Mouse (Mus musculus) right cerebral cortex, postnatal 25 days (tissue): ENCODE data around the gene Pan3.

Experiments used
- DNase-seq: peaks from one replicate; pipeline ENCODE4 v3.0.0; 2022

Pan3 gene

DNA sequence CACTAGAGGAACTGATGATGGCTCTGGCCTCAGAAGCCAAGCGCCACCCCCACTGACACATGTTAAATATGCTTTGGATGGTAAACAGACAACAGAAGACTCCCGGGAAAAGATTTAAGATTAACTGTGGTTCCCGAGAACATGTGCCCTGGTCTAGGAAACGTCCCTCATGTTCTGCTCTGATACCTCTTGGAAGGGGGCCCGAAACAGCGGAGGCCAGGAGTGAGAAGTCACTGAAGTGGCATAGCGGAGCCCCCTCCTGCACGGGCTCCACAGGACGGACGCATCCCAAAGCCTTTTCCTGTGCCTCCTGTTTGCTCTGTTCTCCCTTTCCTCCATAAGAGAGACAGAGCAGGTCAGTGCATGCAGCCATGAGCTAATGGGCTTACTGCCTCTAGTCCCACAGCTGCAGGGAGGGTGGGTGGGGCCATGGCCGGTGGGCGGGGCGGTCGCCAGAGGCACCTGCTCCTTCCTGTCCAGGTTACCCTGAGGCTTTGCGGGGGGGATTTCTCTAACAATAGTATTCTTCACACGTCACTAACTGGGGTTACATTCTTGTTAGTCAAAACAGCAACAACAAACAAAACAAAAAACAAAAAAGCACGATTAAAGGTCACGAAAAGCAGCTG is 133.7 kb downstream of the Pan3 start:
- no peak for DNase-seq

DNA sequence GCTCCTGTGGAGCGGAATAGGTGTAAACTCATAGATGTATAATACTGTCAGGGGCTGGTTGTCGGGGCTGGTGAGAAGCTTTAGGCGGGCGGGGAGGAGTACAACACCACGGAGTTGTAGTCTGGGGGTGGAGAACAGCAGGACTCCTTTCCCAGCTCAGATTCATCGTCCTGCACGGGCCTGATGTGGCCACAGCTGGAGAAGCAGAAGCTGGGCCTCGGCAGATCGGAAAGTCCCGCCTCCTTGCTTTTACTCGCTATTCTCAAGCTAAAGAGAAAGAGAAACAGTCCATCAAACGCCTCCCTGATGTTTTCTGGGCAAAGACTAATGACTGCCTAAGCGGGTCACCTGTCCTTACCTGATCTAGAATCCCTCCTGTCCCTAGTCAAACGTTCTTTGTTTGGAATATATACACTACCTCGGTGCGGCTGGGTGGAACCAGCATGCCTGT is 134.2 kb downstream of the Pan3 start:
- DNase-seq: no peak

DNA sequence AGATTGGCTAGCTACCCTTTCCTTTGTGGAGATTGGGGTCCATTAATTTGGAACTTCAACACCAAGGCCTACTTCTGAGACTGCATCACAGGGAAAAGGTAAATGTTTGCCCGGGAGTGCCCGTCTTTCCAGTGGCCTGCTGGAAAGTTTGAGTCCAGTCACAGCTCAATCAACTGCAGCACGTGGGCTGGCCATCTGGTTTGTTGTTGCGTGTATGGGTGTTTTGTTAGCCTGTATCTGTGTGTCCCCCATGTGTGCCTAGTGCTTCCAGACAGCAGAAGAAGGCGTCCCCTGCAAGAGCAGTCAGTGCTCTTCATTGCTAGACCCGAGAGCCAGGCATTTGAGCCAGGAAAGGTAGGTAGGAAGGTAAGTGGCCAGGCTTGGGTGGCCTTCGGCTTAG is 135.5 kb downstream of the Pan3 start:
- peak; percentile 51 for DNase-seq

DNA sequence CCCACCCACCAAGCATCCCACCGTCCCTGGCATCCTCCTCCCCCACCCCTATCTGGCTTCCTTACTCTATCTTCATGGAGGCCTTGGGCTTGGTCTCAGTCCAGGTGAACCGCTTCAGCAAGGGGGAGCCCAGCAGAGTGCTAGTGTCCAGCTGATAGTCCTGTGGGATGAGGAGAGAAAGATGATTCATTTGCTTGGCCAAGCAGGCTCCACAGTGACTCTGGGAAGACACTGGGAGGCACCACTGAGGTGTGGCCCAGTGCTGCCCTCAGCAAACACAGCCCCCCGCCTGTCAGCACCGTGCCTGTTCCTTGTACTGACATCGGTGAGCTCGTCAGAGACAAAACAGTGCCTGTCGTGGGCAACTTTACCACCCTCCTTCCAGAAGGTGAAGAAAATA is 136.4 kb downstream of the Pan3 start:
- no peak for DNase-seq

DNA sequence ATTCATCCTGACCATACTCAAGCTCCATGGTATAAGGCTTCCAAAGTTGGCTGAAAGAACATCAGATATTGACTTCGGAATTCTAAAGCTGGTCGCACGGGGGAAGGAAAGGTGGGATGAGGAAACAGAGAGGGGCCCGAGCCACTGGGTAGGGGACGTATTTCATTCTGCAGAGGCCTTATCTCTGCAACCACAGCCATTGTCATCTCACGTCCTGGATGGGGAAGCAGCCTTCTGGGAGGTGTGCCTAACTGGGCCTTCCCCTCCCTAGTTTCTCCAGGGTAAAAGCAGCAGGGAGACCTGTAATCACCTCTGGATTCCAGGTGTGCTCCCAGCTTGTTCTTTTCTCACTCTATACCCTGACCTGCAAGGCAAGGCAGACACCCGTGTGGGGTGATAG is 142.7 kb downstream of the Pan3 start:
- no peak for DNase-seq

DNA sequence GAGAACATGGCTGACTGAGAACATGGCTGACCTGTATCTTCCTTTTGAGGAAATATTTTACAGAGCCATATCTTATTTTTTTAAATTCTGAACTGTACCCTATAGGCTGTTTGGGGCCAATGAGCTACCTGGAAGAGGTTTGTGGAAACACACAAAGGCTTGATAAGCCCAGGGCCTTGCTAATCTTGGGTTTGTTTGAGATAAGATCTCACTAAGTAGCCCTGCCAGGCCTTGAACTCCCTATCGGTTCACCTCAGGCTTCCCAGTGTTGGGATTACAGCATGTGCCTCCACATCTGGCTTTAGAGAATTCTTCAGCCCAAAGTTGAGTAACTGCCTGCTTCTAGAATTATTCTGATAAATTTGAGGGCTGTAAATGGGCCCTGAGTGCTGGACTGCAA is 143.6 kb downstream of the Pan3 start:
- no peak for DNase-seq

DNA sequence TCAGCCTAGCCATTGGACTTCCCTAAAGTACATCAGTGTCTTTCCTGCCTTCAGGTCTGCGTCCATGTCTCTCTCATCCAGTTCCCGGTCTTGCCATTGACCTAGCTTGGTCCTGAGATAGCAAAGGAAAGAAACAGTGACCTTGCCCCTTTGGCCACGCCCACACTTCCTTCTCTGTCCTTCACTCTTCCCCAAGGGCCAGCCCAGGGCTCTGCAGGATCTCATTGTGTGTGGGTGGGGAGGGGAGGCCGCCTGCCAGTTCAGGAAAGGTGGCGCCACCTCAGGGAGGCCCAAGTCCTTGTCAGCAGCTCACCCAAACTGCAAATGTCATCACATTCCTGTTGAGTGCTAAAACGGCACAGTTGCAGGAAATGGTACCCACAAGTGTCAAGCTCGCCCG is 144.6 kb downstream of the Pan3 start:
- DNase-seq: no peak

DNA sequence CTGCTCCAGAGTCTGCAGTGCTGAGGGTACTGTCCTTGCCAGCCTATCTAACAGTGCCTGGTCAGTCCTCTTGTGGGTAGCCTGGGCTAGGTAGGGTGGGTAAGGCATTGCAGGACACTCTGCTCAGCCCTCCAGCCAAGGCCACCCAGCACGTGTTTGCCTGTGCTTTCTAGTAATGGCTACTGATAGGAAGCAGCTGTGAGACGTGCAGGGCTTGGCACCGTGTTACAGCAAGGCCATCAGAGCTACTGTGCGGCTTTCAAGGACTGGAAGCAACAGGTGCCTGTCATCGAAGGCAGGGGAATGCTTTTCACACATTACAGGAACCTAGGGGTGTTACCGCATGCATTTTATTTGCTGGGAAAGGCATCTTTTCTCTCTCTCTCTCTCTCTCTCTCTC is 147.0 kb downstream of the Pan3 start:
- DNase-seq: no peak

DNA sequence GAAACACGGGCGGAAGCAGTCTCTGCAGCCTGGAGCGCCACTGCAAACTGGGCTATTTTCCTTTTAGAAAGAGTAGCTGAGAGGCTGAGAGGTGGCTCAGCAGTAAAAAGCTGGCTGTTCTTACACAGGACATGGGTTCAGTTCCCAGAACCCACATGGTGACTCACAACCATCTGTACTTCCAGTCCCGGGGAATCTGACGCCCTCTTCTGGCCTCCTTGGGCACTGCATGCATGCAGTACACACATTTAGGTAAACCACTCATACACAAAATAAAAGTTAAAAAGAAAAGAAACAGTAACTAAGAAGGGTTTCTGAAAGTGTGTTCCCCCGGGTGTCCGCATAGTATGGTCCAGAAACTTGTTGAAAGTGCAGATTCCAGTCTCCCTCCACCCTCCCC is 149.2 kb downstream of the Pan3 start:
- DNase-seq: no peak

DNA sequence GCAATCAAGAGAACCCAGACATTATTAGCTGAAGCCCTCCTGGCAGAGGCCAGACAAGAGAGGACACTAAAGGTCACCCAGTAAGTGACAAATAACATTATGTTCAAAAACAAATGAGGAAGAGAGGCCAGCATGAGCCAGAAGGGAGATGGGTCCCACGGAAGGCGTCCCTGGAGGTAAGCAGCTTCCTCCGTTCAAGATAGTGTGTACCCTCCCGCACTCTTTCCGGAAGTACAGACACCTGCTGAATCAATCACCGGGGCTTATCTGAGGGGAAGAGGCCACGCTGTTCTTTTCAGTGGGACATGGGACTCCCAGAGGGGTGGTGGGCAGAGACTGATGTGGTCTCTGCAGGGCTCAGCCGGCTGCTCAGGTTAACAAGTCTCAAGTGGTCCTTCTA is 149.7 kb downstream of the Pan3 start:
- DNase-seq: no peak

DNA sequence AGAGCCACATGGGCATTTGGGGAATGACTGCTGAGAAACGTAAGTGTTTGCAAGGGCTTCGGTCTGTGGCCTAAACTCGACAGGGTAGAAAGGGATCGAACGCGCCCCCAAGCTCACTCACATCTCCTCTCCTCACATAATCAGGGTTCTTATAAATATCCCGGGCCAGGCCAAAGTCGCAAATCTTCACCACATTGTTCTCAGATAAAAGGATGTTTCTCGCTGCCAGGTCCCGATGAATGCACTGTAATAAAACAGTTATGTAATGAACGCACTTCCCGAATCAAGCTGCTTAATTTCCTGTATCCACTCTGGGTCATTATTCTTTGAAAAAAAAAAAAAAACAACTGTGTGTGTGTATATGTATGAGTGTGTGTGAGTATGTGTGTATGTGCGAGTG is 150.2 kb downstream of the Pan3 start:
- DNase-seq: no peak

DNA sequence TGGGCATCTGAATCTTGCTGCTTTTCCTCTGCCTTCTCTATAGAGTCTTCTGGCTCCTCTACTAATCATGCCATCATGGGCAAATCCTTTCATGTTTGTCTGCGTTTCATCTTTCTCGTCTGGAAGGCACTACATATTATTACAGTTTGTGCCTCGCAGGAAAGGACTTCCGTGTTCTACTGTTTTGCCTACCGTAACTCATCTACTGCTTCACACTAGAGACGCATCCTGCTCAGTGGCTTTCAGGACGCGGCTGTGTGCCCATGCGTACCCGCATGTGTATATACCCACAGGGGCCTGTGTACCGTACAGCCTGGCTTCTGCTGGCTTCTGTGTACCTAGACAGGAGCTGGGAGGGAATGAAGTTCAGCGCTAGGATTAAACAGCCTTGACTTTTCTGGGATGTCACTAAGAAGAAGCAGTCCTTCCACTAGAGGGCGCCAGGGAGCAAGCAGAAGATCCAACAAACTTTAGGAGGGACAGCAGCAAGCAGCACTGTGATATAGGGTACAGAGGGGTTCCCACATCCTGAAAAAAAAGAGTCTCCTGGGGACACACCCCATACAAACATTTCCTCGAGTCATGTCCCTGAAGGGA is 153.8 kb downstream of the Pan3 start:
- peak; percentile 50 for DNase-seq

DNA sequence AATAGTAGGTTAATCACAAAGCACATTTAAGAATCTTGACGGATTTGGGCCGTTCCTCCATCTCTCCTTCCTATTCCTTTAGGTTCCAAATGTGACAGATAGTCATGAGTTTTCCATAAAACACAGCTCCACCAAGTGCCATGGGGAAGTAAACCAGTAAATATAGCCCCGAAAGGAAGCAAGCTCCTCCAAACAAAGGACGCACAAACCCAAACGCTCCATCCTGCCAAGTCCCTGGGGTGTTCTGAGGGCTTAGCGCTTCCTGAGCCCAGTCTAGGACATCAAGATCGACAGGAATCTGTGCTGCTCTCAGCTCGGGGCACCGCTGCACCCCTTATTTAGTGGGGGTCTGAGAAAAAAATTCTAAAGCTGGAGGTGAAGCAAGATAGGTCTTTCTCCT is 154.7 kb downstream of the Pan3 start:
- no peak for DNase-seq

DNA sequence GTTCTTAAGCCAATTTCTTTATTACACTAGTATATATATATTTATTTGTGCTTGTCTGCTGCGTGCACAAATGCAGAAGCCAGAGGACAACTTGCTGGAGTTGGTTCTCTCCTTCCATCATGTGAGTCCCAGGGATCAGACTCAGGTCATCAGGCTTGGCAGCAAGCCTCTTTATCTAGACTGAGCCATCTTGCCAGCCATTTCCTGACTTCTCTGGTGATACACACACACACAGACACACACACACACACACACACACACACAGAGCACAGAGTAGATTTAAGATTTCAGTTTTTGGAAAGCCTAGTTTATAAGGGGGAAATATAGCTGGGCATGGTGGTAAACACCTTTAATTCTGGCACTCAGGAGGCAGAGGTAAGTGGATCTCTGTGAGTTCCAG is 155.1 kb downstream of the Pan3 start:
- DNase-seq: no peak

DNA sequence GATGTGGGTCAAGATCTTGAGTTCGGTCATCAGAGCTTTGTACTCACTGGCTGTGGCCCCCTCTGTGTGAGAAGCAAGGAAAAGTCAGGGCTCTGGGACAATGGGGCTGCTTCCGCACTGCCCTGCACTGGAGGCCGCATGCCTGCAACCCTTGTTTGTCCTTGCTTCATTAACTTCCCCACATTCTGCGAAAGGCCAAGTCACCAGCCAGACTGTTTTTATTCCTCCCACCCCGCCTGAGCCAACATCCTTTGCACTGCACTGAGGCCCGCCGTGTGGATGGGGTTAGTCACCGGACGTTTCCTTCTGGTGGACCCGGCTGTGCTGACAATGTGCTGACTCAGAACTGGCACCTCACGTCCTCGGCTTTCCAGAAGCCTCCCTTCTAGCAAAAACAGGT is 159.9 kb downstream of the Pan3 start:
- DNase-seq: peak; percentile 12

DNA sequence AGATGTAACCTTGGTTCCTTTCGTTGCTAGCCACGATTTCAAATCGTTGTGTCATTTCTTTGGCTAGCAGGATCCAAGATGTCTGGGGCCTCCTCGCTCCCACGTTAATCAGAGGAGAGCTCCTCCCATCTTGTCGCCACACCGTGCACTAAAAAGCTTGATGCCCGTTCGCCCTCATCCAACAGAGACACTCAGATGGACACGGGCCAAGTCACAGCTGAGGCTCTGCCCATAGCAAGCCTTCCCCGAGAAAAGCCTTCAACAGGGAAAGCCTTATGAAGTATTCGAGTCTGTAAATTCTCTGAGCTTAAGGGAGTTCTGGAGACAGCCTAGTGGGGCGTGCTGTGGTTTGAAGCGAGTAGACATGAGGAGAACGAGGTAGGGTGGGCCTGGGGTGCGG is 167.9 kb downstream of the Pan3 start:
- no peak for DNase-seq
